Mouse (Mus musculus): ENCODE results near the gene 2610044O15Rik8.

Gene 2610044O15Rik8

GRCm38 (mm10) chr8:129234027-129234733, at the start of gene 2610044O15Rik8:
2610044O15Rik8 (minus strand) TSS chr8:129234406.
- peak; percentile 91 to 98 for DNase-seq (ENCODE audit: inconsistent age in 2 of 2, low spot score in 1 of 2)

- no peak for DNase-seq (ENCODE audit: inconsistent age in 2 of 2, low spot score in 1 of 2)
These were observed 31.7 kb upstream of the 2610044O15Rik8 start for GRCm38 (mm10) chr8:129265918-129266317.

GRCm38 (mm10) chr8:129264296-129264695, 30.1 kb upstream of the 2610044O15Rik8 start:
- no peak for DNase-seq (ENCODE audit: inconsistent age in 2 of 2, low spot score in 1 of 2)

- DNase-seq (ENCODE audit: inconsistent age in 2 of 2, low spot score in 1 of 2): peak; percentile 85 to 95
These were observed 29.2 kb upstream of the 2610044O15Rik8 start for GRCm38 (mm10) chr8:129263211-129263927.

GRCm38 (mm10) chr8:129233664-129234026, 561 bp downstream of the 2610044O15Rik8 start:
- no peak for DNase-seq (ENCODE audit: inconsistent age in 2 of 2, low spot score in 1 of 2)

Data from adrenal gland, adult (tissue).